Mouse (Mus musculus): ENCODE data around the gene Coro6. TPM values are rescaled to one million over a fixed set of nuclear protein-coding genes. Genes with fewer than 3 reads are reported as not detected.

Coro6 gene
- total and polyA plus RNA-seq, 3 experiments, result 0.04 to 0.18 TPM; not detected in 1

GRCm38 (mm10) chr11:77498261-77499139, 36.3 kb downstream of the Coro6 start:
- peaks cover 45% of the 10 kb centered on the region for H3K79me2 ChIP-seq (ENCODE audit: control insufficient read depth, insufficient read depth, low read length, poor library complexity)
- H3K9ac ChIP-seq (ENCODE audit: control insufficient read depth, low read depth, low read length, poor library complexity, severe bottlenecking), result no peak overlapping the region
- H3K9me3 ChIP-seq (replicated peaks; ENCODE audit: insufficient read depth, low read length), result no peaks in the 10 kb centered on the region
- H3K27ac ChIP-seq (ENCODE audit: control insufficient read depth, low read depth, low read length), result no peak overlapping the region
- TF ChIP-seq ELF1 (IDR thresholded peaks at IDR 0.05; ENCODE audit: low read depth, low read length) (no peak), RAD21 (IDR thresholded peaks at IDR 0.05; ENCODE audit: low read depth, low read length) (no peak), TBP (IDR thresholded peaks at IDR 0.05; ENCODE audit: low read depth, low read length) (no peak), E2F4 (IDR thresholded peaks at IDR 0.05; ENCODE audit: borderline replicate concordance, low read depth, low read length) (no peak), ETS1 (IDR thresholded peaks at IDR 0.05; ENCODE audit: low read depth, low read length) (no peak), CHD2 (IDR thresholded peaks at IDR 0.05; ENCODE audit: low read length) (no peak), EP300 (IDR thresholded peaks at IDR 0.05; ENCODE audit: low read depth in 1 of 2, low read length in 2 of 2) (no peak), KAT2A (conservative IDR thresholded peaks at IDR 0.05; ENCODE audit: low read depth, low read length) (no peak), ZNF384 (IDR thresholded peaks at IDR 0.05; ENCODE audit: low read depth, low read length) (no peak), BHLHE40 (IDR thresholded peaks at IDR 0.05; ENCODE audit: borderline replicate concordance, low read depth, low read length) (no peak), HCFC1 (IDR thresholded peaks at IDR 0.05; ENCODE audit: low read depth, low read length) (no peak), JUND (IDR thresholded peaks at IDR 0.05; ENCODE audit: low read depth, low read length) (no peak), SIN3A (IDR thresholded peaks at IDR 0.05; ENCODE audit: low read length) (no peak)
- H3K4me1 ChIP-seq (ENCODE audit: control insufficient read depth in 1 of 2, insufficient read depth in 2 of 2, low read length in 2 of 2), result peaks cover 0 to 9% of the 10 kb centered on the region in 2 experiments; a peak in 2 of 4 replicates
- H3K36me3 ChIP-seq (ENCODE audit: control insufficient read depth in 1 of 2, insufficient read depth in 2 of 2, low read length in 2 of 2), result peaks cover 1 to 5% of the 10 kb centered on the region in 2 experiments; a peak in 2 of 4 replicates
- no peak for DNase-seq (ENCODE audit: low read depth, low spot score)
- no peaks in the 10 kb centered on the region for H3K27me3 ChIP-seq (ENCODE audit: control insufficient read depth in 1 of 2, insufficient read depth in 2 of 2, low read length in 2 of 2)
- H3K4me3 ChIP-seq (ENCODE audit: control insufficient read depth in 1 of 2, insufficient read depth in 1 of 2, low read depth in 2 of 2, low read length in 2 of 2), result no peak overlapping the region

- peaks cover 1 to 5% of the 10 kb centered on the region in 2 experiments; a peak in 2 of 4 replicates for H3K36me3 ChIP-seq (ENCODE audit: control insufficient read depth in 1 of 2, insufficient read depth in 2 of 2, low read length in 2 of 2)
- peaks cover 0 to 7% of the 10 kb centered on the region in 2 experiments; a peak in 2 of 4 replicates for H3K4me1 ChIP-seq (ENCODE audit: control insufficient read depth in 1 of 2, insufficient read depth in 2 of 2, low read length in 2 of 2)
- no peak for DNase-seq (ENCODE audit: low read depth, low spot score)
These were observed 37.1 kb downstream of the Coro6 start for GRCm38 (mm10) chr11:77499354-77499753.

More at GRCm38 (mm10) chr11:77499354-77499753, 37.1 kb downstream of the Coro6 start:
- TF ChIP-seq RAD21 (IDR thresholded peaks at IDR 0.05; ENCODE audit: low read depth, low read length), result no peak
- TF ChIP-seq JUND (IDR thresholded peaks at IDR 0.05; ENCODE audit: low read depth, low read length), result no peak
- TF ChIP-seq EP300 (IDR thresholded peaks at IDR 0.05; ENCODE audit: low read depth in 1 of 2, low read length in 2 of 2), result no peak
- no peak for TF ChIP-seq MEF2A (IDR thresholded peaks at IDR 0.05; ENCODE audit: extremely low read depth, insufficient replicate concordance, low read depth, low read length, poor library complexity, severe bottlenecking)
- no peak for TF ChIP-seq POLR2AphosphoS2 (IDR thresholded peaks at IDR 0.05; ENCODE audit: low read length)
- no peak for TF ChIP-seq CTCF (IDR thresholded peaks at IDR 0.05 in 2 of 3, conservative IDR thresholded peaks at IDR 0.05 in 1 of 3; ENCODE audit: control insufficient read depth in 1 of 3, insufficient read depth in 1 of 3, low read depth in 2 of 3, low read length in 3 of 3, poor library complexity in 1 of 3, severe bottlenecking in 1 of 3)
- TF ChIP-seq MAX (IDR thresholded peaks at IDR 0.05; ENCODE audit: low read length), result no peak
- no peak for TF ChIP-seq TAL1 (IDR thresholded peaks at IDR 0.05; ENCODE audit: low read length)
- no peak for TF ChIP-seq HCFC1 (IDR thresholded peaks at IDR 0.05; ENCODE audit: low read depth, low read length)
- no peak for TF ChIP-seq ZMIZ1 (IDR thresholded peaks at IDR 0.05; ENCODE audit: low read depth, low read length)
- TF ChIP-seq E2F4 (IDR thresholded peaks at IDR 0.05; ENCODE audit: borderline replicate concordance, low read depth, low read length), result no peak
- no peak for TF ChIP-seq CHD1 (IDR thresholded peaks at IDR 0.05; ENCODE audit: low read depth, low read length)
- TF ChIP-seq TBP (IDR thresholded peaks at IDR 0.05; ENCODE audit: low read depth, low read length), result no peak
- no peak for TF ChIP-seq NELFE (IDR thresholded peaks at IDR 0.05; ENCODE audit: low read depth, low read length)
- no peak for TF ChIP-seq USF2 (IDR thresholded peaks at IDR 0.05; ENCODE audit: borderline replicate concordance in 1 of 2, insufficient read depth in 1 of 2, low read depth in 1 of 2, low read length in 2 of 2)
- no peak for TF ChIP-seq MAFK (IDR thresholded peaks at IDR 0.05; ENCODE audit: borderline replicate concordance, low read depth, low read length)
- no peak for TF ChIP-seq MYC (IDR thresholded peaks at IDR 0.05; ENCODE audit: low read depth, low read length)
- TF ChIP-seq TCF12 (IDR thresholded peaks at IDR 0.05; ENCODE audit: low read depth, low read length), result no peak
- TF ChIP-seq MXI1 (IDR thresholded peaks at IDR 0.05; ENCODE audit: low read depth, low read length), result no peak
- Histone ChIP-seq H3K4me3 (ENCODE audit: control insufficient read depth in 1 of 2, insufficient read depth in 1 of 2, low read depth in 2 of 2, low read length in 2 of 2) (no peak overlapping the region), H3K79me2 (ENCODE audit: control insufficient read depth, insufficient read depth, low read length, poor library complexity) (peaks cover 36% of the 10 kb centered on the region), H3K9me3 (replicated peaks; ENCODE audit: insufficient read depth, low read length) (no peaks in the 10 kb centered on the region), H3K27me3 (ENCODE audit: control insufficient read depth in 1 of 2, insufficient read depth in 2 of 2, low read length in 2 of 2) (no peaks in the 10 kb centered on the region), H3K27ac (ENCODE audit: control insufficient read depth, low read depth, low read length) (no peak overlapping the region), H3K9ac (ENCODE audit: control insufficient read depth, low read depth, low read length, poor library complexity, severe bottlenecking) (no peak overlapping the region)
